Mouse (Mus musculus) kidney, embryonic 14.5 days (tissue): ENCODE results near the gene Gtpbp2. TPM values are rescaled to one million over a fixed set of nuclear protein-coding genes. Genes with fewer than 3 reads are reported as not detected.
A peak's percentile ranks its signal among the peaks of the same experiment; 100 is the strongest.

Source experiments
- ATAC-seq: fragments of 200-750 bp; cut with Nextera tagmentation; 2 replicates; pipeline ENCODE4 v1.8.0; 2017; ENCODE audit warnings: moderate number of reproducible peaks, mild to moderate bottlenecking, moderate TSS enrichment, moderate library complexity; ENCODE audit not compliant: low FRiP score, low TSS enrichment
- H3K27ac ChIP-seq: fragments of 300-500 bp; sonication (generic); 2 replicates; pipeline ENCODE4 v1.5.1; 2014; ENCODE audit warnings: low read depth, mild to moderate bottlenecking, low read length, moderate library complexity, mixed read lengths
- H3K27me3 ChIP-seq: fragments of 300-500 bp; sonication (generic); 2 replicates; pipeline ENCODE4 v1.6.1; 2014; ENCODE audit warnings: mild to moderate bottlenecking, low read length; ENCODE audit not compliant: control insufficient read depth, insufficient read depth
- H3K36me3 ChIP-seq: fragments of 300-500 bp; sonication (generic); 2 replicates; pipeline ENCODE4 v1.6.1; 2014; ENCODE audit warnings: low read length, mixed read lengths; ENCODE audit not compliant: control insufficient read depth, insufficient read depth
- H3K4me1 ChIP-seq: fragments of 300-500 bp; sonication (generic); 2 replicates; pipeline ENCODE4 v1.6.1; 2014; ENCODE audit warnings: low read length, mixed read lengths; ENCODE audit not compliant: control insufficient read depth, insufficient read depth
- H3K4me2 ChIP-seq: fragments of 300-500 bp; sonication (generic); replicated peaks from 2 replicates; pipeline ENCODE4 v1.6.1; 2014; ENCODE audit warnings: low read depth, mild to moderate bottlenecking, low read length
- H3K4me3 ChIP-seq: fragments of 300-500 bp; sonication (generic); 2 replicates; pipeline ENCODE4 v1.5.1; 2014; ENCODE audit warnings: mild to moderate bottlenecking, low read length
- H3K9ac ChIP-seq: fragments of 300-500 bp; sonication (generic); 2 replicates; pipeline ENCODE4 v1.6.1; 2014; ENCODE audit warnings: low read depth, mild to moderate bottlenecking, low read length, moderate library complexity
- H3K9me3 ChIP-seq: fragments of 300-500 bp; sonication (generic); 2 replicates; pipeline ENCODE4 v1.6.1; 2016; ENCODE audit warnings: low read length; ENCODE audit not compliant: control insufficient read depth
- WGBS: fragments of 180-500 bp; shearing (Covaris S2); extraction: QIAGEN DNeasy Blood & Tissue Kit; methylation state at CpG from one replicate; pipeline ENCODE4 v1.1.7; 2014; 5-methylcytosine and 5-hydroxymethylcytosine counted together
- polyA plus RNA-seq: library from polyadenylated mRNA; unstranded; fragments of >200 nt; fragmentation: Nextera tagmentation; extraction: Ambion mirVana; gene quantifications from 2 replicates; pipeline ENCODE4 v1.2.1, GENCODE M21; 2014

Gtpbp2 gene
- 35.6 and 36.0 TPM in 2 replicates for polyA plus RNA-seq

DNA sequence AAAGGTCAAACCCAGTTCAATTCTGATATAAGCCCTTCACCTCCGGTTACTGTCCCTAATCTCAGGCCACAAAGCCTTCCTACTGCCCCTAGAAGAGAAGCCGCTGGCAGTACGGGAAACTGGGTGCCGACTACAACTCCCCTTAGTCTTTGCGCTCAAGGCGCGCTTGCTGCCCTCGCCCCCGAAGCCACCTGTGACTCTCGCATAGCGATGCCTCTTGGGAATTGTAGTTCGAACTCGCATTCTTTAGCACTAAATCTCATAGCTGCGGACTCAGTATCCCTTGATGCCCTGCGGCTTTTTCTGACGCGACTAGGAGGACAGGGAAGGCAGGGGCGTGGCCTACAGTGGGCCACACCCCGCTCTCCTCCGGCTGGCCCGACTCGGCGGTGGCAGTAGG is at the start of gene Gtpbp2:
Gene Gtpbp2 (plus strand): TSS at position 347 of the 400 bp plus-strand sequence.
- Histone ChIP-seq H3K27ac (peak within 1 kb of the TSS; percentile 85), H3K27me3 (no peaks in the 10 kb centered on the region), H3K9ac (peak within 1 kb of the TSS; percentile 85), H3K4me1 (peaks cover 6% of the 10 kb centered on the region; the same call in 1 of the 2 replicates), H3K36me3 (peaks cover 20% of the 10 kb centered on the region), H3K4me3 (peak within 1 kb of the TSS; percentile 90), H3K4me2 (peak within 1 kb of the TSS; percentile 90), H3K9me3 (no peaks in the 10 kb centered on the region)
- WGBS = 0% methylated on average over 23 of the region's 23 CpGs
- peak; percentile 94 for ATAC-seq

DNA sequence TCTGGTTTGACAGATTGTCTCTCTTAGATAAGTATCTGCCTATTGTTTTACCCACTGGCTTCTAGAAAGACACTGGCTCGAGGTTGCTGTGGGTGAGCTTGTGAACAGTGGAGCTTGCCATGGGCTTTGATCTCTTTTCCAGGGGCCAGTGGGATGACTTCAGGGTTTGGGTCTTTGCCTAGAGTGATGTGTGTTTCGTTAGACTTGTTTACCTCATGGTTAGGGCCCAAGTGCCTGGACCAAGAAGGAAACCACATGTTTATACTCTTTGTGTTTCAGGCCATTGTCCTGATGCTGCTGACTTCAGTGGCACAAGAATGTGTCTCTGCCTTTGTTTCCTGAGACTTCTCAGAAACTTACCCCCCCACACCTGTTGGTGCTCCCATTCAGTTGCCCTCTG is 45.3 kb upstream of the Gtpbp2 start:
- Histone ChIP-seq H3K27me3 (no peaks in the 10 kb centered on the region), H3K4me1 (peaks cover 16% of the 10 kb centered on the region), H3K4me3 (no peak overlapping the region), H3K9me3 (no peaks in the 10 kb centered on the region), H3K27ac (no peak overlapping the region), H3K36me3 (peaks cover 23% of the 10 kb centered on the region; the same call in 1 of the 2 replicates), H3K9ac (no peak overlapping the region), H3K4me2 (no peak overlapping the region)
- WGBS = 54% methylated on average over 2 of the region's 2 CpGs
- ATAC-seq = no peak

DNA sequence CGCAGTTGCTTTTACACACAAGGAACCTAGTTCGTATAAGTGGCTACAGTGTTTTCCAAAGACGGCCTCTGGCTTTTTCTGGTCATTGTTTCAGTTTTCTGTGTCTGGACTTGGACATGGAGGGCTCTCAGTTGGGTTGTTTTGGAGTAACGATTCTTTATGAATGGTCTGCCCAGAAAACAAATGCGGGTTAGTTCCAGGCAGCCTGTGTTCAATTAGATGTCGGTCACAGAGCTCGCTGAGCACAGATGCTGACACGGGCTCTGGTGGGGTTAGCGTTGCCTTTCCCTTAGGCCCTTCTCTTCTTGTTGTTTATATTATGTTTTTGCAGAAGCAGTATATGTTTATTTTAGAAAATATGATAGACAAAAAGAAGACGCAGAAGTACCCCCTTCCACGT is 44.7 kb upstream of the Gtpbp2 start:
- Histone ChIP-seq H3K27ac (no peak overlapping the region), H3K4me1 (peaks cover 16% of the 10 kb centered on the region), H3K4me3 (no peak overlapping the region), H3K4me2 (no peak overlapping the region), H3K27me3 (no peaks in the 10 kb centered on the region), H3K36me3 (peaks cover 23% of the 10 kb centered on the region; the same call in 1 of the 2 replicates), H3K9ac (no peak overlapping the region), H3K9me3 (no peaks in the 10 kb centered on the region)
- 83% methylated on average over 11 of the region's 11 CpGs for WGBS
- ATAC-seq = no peak

DNA sequence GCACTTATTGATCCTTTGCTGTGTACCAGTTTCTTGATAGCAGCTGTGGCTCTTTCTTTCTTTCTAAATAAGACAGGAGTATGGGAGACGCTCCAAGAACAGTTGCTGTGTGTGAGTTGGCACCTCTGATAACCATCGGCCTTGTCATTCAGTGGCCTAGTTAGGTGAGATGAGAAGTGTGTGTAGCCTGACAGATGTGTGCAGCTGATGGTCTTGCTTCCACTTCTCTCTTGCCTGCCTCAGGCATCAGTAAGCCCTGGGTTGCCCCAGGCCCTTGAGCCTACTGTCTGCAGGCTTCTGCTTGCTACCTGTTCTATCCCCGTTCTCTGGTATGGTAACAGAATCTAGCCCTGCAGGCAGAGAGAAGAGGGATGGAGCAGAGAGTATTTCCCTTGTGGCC is 44.0 kb upstream of the Gtpbp2 start:
- Histone ChIP-seq H3K9ac (no peak overlapping the region), H3K36me3 (peaks cover 24% of the 10 kb centered on the region; the same call in 1 of the 2 replicates), H3K4me3 (no peak overlapping the region), H3K4me2 (no peak overlapping the region), H3K9me3 (no peaks in the 10 kb centered on the region), H3K4me1 (peaks cover 10% of the 10 kb centered on the region; the same call in 1 of the 2 replicates), H3K27ac (no peak overlapping the region), H3K27me3 (no peaks in the 10 kb centered on the region)
- WGBS = 85% methylated on average over 3 of the region's 3 CpGs
- ATAC-seq = no peak

DNA sequence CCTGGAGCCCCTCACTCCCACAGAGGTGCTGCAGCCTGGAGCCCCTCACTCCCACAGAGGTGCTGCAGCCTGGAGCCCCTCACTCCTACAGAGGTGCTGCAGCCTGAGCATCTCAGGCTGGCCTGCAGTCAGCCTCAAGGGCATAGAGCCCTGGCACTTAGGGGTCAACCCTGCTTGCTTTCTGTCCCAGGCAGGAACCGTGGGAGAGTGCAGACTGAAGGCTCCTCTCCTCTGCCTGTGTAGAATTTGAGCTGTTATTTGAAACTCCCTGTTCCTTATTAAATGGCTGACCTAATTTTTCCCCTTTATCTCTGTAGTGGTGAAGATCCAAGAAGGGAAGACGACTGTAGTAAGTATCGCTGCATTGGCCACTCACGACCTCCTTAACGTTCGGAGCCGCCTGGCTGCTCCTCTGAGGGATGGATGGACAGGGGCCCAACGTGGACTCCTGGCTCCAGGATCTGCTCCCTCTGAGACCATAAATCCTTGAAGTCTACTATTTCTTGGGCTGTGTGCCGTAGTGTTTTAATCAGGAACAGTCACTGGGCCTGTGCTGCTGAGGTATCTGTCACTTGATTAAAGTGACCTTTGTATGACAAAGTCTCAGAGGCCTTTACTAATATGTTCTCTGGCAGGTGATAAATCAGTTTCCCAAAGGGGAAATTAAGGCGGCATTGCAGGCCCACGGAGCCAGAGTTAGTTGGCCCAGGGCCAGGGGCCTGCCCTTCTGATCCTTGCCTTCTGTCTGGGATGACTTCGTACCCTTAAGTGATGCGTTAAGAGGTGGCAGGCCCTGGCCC is 43.0 kb upstream of the Gtpbp2 start:
- 28% methylated on average over 13 of the region's 13 CpGs for WGBS
- ATAC-seq = peak; percentile 77
- H3K9ac ChIP-seq = no peak overlapping the region
- H3K4me1 ChIP-seq = peaks cover 9% of the 10 kb centered on the region; the same call in 1 of the 2 replicates
- no peaks in the 10 kb centered on the region for H3K27me3 ChIP-seq
- no peak overlapping the region; the same call in 1 of the 2 replicates for H3K27ac ChIP-seq
- no peak overlapping the region for H3K4me3 ChIP-seq
- H3K9me3 ChIP-seq = no peaks in the 10 kb centered on the region
- no peak overlapping the region for H3K4me2 ChIP-seq
- peaks cover 32% of the 10 kb centered on the region for H3K36me3 ChIP-seq

DNA sequence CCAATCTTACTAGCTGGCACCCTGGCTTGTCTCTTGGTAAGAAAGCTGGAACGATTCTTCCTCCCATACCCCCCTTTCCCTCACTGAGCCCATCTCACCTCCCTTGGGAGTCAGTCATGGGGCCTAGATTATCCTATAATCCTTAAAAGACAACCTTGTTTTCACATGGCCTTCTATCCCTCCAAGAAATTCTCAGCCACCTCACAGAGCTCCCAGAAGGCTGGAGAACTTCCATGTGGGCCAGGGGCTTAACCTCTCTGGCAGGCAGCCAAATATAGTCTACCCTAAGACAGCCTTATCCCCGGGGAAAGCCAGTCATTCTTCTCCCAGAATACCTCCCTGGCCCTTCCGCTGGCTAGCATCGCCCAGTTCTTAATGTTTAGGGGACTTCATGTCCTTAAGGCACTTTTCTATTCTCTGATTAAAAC is 42.4 kb upstream of the Gtpbp2 start:
- H3K4me1 ChIP-seq = peaks cover 9% of the 10 kb centered on the region; the same call in 1 of the 2 replicates
- no peak overlapping the region for H3K4me3 ChIP-seq
- no peaks in the 10 kb centered on the region for H3K27me3 ChIP-seq
- H3K4me2 ChIP-seq = no peak overlapping the region
- H3K36me3 ChIP-seq = peaks cover 38% of the 10 kb centered on the region
- H3K9ac ChIP-seq = no peak overlapping the region
- no peak for ATAC-seq
- no peak overlapping the region for H3K27ac ChIP-seq
- no peaks in the 10 kb centered on the region for H3K9me3 ChIP-seq
- 71% methylated on average over 4 of the region's 4 CpGs for WGBS

DNA sequence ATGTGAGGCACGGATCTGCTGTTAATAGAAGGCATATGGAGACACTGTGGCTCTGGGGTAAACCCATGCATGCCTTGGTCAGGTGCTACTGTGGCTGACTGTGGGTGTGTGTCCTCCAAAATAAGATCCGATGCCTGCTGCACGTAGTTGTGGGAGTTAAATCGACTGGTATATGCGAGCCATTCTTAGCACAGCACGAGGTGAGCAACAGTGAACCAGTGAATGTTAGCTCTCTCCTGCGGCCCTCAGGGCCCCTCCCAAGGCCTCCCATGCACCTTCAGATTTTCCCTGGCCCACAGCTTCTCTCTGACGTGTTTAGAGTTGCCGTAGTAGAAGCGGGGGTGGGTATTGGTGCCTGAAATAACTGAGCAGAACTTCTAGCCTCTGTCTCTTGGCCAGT is 41.2 kb upstream of the Gtpbp2 start:
- WGBS = 91% methylated on average over 10 of the region's 10 CpGs
- no peak for ATAC-seq
- H3K4me1 ChIP-seq = peaks cover 9% of the 10 kb centered on the region; the same call in 1 of the 2 replicates
- no peak overlapping the region for H3K27ac ChIP-seq
- peaks cover 50% of the 10 kb centered on the region for H3K36me3 ChIP-seq
- H3K9me3 ChIP-seq = no peaks in the 10 kb centered on the region
- H3K4me3 ChIP-seq = no peak overlapping the region
- no peaks in the 10 kb centered on the region for H3K27me3 ChIP-seq
- no peak overlapping the region for H3K4me2 ChIP-seq
- no peak overlapping the region for H3K9ac ChIP-seq

DNA sequence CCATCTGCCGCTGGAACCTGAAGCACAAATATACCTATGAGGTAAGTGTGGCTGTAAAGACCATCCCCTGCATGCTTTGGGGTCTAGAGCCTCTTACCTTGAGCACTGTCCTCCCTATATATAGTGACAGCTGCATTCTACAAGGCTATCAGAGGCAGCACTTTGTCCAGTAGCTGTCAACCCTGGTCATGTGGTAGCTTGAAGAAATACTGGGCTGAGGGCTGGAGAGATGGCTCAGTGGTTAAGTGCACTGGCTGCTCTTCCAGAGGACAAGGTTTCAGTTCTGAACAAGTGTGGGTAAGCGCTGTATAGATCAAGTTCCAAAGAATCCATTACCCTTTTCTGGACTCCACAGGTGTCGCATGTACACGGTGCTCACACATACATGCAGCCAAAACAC is 38.0 kb upstream of the Gtpbp2 start:
- no peak for ATAC-seq
- 91% methylated on average over 4 of the region's 4 CpGs for whole genome bisulfite sequencing
- no peak overlapping the region for H3K4me2 ChIP-seq
- no peak overlapping the region for H3K4me3 ChIP-seq
- H3K27me3 ChIP-seq = no peaks in the 10 kb centered on the region
- no peak overlapping the region for H3K9ac ChIP-seq
- H3K4me1 ChIP-seq = peaks cover 4% of the 10 kb centered on the region; the same call in 1 of the 2 replicates
- H3K9me3 ChIP-seq = no peaks in the 10 kb centered on the region
- H3K36me3 ChIP-seq = peaks cover 80% of the 10 kb centered on the region
- H3K27ac ChIP-seq = no peak overlapping the region

DNA sequence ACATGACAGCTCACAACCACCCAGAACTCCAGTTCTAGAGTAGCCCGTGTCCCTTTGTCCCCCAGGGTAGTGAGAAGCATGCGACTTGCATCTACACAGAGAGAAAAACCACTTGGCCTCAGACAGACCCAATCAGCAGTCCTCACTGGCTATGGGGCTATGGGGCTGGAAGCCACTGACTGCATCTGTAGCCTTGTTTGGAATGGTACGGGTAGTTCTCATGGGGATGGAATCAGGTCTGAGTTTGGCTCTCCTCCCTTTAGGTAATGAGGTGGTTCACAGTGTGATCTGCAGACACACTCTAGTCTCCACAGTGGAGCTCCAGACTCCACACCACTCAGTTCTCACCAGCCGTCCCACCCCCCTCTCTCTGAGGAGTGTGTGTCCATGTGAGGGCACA is 37.5 kb upstream of the Gtpbp2 start:
- H3K4me1 ChIP-seq = no peaks in the 10 kb centered on the region; the same call in 1 of the 2 replicates
- ATAC-seq = no peak
- no peak overlapping the region for H3K9ac ChIP-seq
- no peak overlapping the region for H3K4me2 ChIP-seq
- 90% methylated on average over 4 of the region's 4 CpGs for WGBS
- H3K27me3 ChIP-seq = no peaks in the 10 kb centered on the region
- H3K36me3 ChIP-seq = peaks cover 80% of the 10 kb centered on the region
- no peak overlapping the region for H3K27ac ChIP-seq
- no peaks in the 10 kb centered on the region for H3K9me3 ChIP-seq
- no peak overlapping the region for H3K4me3 ChIP-seq
